Mouse (Mus musculus): ENCODE data around the gene Kidins220.
A peak's percentile ranks its signal among the peaks of the same experiment; 100 is the strongest.

Kidins220 gene

DNA sequence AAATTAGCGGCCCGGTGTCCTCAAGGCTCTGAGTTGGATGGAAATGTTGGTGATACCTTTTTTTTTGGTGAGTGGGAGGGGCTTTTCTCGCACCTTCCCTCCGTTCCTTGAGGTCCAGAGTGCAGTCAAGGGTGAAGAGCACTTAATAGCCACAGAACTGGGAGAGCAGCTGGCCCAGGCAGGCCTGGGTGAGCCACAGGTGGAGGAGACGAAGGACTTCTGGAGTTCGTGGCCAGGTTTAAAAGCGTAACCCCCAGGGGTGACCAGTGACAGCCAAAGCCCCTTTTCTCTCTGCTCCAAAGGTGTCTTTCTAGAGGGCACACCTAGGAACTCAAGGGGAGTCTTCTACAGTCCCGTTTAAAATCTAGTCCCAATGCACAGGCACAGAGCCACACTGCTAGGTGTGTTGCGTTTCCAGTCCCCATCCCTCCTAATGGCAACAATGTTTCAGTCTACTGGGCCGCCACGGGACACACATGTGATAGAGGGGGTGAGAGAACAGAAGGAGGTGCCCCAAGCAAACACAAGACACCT, 118.6 kb downstream of the Kidins220 start:
- peak; percentile 8 to 27 for DNase-seq

DNA sequence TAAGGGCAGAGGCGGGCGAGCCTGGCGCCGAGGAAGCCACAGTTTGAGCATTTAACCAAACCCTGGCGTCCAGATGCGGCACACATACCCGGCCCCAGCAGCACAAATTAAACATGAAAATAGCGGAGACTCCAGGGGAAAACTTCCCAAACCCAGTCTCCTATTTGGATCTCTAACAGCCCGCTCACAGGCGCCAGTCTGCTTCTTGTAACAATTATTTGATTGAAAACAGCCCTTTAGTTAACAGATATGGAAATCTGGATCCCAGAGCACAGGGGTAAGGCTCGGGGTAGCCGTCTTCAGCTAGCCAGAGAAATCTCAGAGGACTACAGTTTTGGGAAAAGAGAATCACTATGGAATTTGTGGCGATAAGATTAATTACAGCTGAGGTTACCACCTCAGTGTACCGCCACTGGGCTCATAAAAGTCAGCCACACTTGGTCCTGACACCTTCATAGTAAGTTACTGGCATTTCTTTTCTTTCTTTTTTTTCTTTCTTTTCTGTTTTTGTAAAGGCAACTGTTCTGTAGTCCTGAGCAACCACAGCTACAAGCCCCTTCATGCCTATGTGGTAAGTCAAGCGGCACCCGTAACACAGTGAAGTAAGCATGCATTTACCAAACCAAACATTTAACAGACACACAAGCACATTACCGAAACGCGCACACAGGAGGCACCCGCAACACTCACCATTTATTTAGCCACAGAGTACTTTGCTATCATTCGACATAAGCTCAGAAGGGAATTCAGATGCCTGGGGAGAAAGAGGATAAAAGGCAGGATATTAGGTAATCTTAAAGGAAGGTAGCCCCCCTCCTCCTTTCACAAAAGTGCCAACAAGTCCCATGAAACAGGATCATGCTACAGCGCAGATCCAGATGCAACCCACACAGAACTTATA, 120.1 kb downstream of the Kidins220 start:
- DNase-seq, result peak in 1 of 2 experiments; percentile 33

DNA sequence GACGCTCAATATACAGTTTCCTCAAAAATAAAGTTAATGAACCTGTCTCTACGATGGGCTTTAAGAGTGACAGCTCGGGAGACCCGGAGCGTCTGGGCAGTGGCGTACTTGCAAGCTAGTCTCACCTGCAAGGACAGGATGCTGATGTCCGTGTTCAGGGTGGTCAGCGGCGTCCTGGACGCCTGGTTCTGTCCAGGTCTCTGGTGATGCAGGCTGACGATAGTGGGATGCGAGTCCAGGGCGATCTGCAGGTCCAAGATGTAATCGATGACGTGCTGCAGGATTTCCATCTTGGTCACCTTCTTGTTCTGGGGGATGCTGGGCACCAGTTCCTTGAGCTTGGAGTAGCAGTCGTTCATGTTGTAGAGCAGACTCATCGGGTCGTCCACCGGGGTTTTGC, 120.8 kb downstream of the Kidins220 start:
- DNase-seq, result no peak

GRCm38 (mm10) chr12:25095974-25096639, 121.4 kb downstream of the Kidins220 start:
- DNase-seq, result peak; percentile 93 to 98

DNA sequence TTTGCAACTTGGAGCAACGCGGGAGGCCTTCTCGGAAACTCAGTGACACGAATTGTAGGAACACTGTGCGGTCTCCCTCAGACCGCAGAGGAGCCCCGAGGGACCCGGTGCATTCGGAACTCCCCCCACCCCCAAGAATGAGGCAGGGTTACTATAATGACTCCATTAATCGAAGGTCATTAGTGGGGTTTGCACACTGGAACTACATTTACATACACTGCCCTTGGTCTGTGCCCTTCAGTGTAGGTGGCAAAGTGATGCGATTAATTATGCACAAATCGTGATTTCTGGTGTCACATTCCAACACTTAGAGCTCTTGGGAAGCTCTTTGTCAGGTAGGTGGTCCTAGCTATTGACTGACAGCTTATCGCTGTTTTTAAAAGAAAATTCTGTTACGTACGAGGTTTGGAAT, 121.9 kb downstream of the Kidins220 start:
- DNase-seq, result no peak

DNA sequence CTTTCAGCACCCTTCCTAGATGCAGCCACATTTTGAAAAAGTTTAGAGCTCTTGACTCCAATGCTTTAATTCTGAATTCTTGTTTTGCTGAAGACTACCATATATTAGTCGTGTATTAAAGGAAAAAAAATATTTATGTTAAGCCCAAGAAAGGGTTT, 122.2 kb downstream of the Kidins220 start, which contains the start of gene Id2:
TSS of gene Id2 (minus strand) at position 89 of the 158 bp plus-strand sequence.
- DNase-seq, result no peak

- peak; percentile 8 to 28 for DNase-seq
Measured at GRCm38 (mm10) chr12:25097210-25098160, 122.8 kb downstream of the Kidins220 start.

DNA sequence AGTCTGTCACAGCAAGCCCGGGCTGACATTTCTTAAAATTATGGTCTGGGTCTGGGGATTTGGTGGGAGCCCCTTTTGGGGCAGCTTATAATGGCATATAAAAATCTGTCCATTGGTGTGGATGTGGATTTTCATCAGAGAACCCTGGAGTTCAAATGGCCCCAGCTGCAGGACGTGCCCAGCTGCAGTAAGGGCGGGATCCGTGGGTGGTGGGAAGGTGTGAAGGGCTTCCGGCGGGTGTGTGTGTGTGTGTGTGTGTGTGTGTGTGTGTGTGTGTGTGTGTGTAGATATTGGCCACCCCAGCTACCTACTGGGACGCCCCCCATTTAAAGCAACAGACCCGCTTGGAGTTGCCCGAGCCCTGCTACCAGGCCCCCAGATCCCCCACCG, 123.4 kb downstream of the Kidins220 start:
- no peak for DNase-seq

- DNase-seq, result peak; percentile 80 to 88
Measured at GRCm38 (mm10) chr12:25098561-25099312, 124.0 kb downstream of the Kidins220 start.

DNA sequence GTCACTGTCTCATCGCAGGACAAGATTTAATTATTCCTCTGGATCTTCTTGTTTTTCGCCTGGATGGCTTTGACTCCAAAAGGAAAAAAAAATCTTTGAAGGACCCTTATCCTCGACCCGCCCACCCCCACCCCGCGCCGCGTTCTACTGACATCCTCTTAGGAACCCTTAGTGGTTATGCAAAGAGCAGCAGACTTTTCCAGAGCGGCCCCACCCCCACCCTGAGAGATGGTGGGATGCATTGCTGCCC, 124.5 kb downstream of the Kidins220 start:
- peak; percentile 13 to 27 for DNase-seq

DNA sequence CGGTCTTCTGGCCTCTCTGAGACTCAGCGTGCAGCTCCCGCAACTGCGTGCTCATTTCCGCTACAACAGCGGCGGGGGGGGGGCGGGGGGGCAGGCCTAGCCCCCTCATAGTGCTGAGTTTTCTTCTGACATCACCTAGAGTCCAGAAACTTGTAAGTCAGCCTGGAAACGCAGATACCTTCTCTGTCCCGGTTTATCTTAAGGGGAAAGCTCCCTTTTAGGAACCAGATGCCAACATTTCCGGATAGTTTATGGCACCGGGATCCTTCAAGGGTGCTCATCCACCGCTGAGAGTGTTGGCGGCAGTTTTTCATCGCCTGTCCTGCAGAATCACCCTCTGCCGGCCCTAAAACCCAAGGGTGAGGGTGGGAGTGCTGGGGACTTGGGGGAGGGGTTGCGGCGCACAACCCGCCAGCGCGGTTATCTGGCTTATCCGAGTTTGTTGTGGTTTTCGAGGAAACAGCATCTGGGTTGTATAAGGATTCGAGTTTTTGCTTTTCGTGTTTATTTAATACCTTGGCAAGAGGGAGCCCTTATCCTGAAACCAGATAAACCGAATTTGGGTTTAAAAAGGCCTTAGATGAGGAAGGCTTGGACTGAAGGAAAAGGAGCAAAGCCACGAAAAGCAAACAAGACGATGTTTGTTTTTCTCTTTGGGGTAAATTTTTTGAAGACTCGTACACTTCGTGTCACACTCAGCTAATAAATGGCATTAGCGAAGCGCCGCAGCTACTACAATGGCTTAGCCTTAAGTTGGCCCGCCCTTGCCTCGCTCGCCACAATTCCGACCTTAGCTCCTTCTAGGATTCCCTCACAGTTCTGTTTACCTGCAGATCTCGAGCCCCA, 125.1 kb downstream of the Kidins220 start:
- peak in 1 of 2 experiments; percentile 21 for DNase-seq

GRCm38 (mm10) chr12:25100411-25101217, 125.9 kb downstream of the Kidins220 start:
- peak; percentile 30 to 35 for DNase-seq

- DNase-seq, result no peak
Measured at GRCm38 (mm10) chr12:25101389-25101788, 126.7 kb downstream of the Kidins220 start.

- DNase-seq, result no peak
Measured at GRCm38 (mm10) chr12:25103911-25104310, 129.2 kb downstream of the Kidins220 start.

DNA sequence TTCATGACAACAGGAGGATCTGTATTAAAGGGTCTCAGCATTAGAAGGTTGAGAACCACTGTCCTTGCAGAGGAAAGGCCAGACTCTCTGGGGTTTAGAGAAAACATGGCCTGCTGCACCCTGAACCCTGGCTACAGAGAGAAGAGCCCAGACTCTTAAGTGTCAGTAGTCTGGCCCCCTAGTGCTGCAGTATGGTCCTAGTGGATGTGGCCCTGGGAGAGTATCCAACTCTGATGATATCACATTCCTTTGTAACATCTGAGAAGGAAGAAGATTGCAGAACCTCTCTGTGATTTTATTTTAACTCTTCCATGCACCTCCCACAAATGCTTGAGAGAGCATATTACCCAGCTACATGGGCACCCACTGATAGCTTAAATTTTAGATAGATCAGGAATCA, 129.8 kb downstream of the Kidins220 start:
- DNase-seq, result no peak

GRCm38 (mm10) chr12:25108865-25109264, 134.1 kb downstream of the Kidins220 start:
- DNase-seq, result no peak

GRCm38 (mm10) chr12:25109971-25110681, 135.4 kb downstream of the Kidins220 start:
- DNase-seq, result peak in 1 of 2 experiments; percentile 12

GRCm38 (mm10) chr12:25110682-25111078, 136.0 kb downstream of the Kidins220 start:
- no peak for DNase-seq
